Mouse (Mus musculus): ENCODE data around the gene Prps1l3.

Prps1l3 gene

DNA sequence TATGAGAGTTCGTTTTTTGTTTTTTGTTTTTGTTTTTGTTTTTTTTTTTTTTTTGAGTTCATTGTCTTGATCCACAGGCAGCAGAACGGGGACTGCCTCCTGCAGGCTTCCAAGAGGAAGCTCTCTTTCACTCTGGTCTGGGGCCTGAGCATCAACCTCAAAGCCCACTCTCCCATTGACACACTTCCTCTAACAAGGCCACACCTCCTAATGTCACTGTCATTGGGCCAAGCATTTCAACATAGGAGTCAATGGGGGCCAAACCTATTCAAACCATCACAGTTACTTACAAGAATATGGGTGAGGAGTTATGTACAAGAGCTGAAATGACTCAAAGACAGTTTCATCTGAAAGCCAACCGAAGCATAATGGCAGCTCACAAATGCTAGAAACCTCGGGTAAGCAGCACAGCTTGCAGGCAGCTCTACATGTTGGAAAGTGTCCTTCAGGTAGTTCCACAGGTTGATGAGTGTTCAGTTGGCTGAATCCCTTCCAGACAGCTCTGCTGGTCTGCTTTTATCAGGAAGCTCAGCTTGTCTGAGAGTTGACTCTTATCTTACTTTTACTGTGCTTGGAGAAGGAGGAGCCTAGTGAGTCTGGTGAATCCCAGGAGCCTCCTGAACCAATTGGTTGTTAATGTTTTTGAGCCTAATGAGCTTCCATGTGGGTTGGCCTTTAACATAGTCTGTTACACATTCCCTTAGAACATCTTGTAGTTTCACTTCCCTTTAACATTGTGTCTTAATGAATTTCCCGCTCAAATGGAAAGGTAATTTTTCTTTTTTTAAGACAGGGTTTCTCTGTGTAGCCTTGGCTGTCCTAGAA is 13.7 kb downstream of the Prps1l3 start:
- peak in 1 of 2 experiments; percentile 14 for DNase-seq

DNA sequence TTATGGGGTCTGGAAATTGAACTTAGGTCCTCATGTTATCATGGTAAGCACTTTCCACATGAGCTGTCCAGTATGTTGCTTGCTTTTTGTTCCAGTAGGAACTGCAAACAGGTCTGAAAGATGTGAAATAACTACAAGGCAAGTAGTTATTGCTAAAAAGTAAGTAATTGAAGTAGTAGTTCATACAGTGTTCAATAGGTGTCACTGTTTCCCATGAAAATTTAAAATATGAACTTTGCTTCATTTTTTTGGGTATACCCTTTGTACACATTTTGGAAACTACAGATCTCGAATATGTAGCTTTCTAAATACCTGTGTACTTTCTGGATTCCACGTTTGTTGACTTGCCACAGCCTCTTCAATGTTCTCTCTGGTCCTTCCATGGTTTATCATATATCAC is 28.4 kb downstream of the Prps1l3 start:
- DNase-seq: no peak

DNA sequence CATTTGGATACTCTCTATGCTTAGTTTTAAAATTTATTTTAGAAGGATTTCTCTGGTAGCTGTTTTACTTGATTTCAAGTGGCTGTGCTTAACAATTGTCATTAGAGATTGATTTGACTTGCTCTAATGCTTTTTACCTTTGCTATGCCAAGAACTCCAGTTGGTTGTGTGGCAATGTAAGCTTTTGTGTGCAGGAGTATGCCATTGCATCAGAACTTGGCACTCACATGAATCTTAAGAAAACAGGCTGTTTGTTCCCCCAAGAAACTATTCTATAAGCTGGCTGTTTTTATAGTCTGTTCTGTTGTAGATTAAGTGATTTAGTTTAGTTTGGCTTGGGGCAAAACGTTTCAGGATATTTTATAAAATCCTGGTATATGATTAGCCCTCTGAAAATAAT is 45.2 kb downstream of the Prps1l3 start:
- peak in 1 of 2 experiments; percentile 51 for DNase-seq

DNA sequence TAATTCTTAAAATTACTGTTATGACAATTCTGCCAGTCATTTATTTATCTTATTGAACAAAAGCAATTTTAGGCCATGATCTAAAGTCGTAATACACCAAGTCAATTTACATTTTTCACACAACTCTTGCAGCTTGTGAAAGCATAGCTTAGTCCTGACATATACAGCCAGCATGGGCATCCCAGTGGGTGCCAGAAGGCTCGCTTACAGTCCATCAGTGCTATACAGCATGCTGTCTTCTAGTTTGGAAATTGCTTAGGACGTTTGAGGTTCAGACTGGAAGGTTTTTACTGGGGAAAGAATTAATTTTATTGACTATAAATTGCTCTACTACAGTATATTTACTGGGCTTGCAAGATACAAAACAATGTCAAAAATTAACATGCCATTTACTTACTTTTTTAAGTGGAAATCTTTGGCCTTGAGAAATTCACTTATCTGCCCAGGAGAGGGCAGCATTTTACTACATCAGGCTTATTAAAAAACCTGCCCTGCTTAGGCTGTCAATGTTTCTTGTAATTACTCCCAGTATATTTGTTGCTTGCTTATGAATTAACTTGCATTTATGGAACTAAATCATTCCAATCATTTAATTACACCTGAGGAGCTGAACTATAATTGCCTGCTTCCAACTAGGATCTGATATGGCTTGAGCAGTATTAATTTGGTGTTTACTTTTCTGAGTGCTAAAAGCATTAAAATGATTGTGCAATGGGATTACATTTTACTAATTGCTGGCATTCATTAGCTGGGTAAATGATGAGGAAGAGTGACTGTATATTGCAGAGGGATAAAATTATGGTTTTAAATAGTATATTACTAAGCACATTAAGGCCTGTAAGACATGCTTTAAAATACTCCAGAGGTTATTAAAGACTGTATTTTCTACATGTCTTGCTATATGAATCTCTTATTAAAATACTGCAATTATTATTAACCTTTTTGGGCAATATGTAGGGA is 51.2 kb downstream of the Prps1l3 start:
- peak in 1 of 2 experiments; percentile 19 for DNase-seq

DNA sequence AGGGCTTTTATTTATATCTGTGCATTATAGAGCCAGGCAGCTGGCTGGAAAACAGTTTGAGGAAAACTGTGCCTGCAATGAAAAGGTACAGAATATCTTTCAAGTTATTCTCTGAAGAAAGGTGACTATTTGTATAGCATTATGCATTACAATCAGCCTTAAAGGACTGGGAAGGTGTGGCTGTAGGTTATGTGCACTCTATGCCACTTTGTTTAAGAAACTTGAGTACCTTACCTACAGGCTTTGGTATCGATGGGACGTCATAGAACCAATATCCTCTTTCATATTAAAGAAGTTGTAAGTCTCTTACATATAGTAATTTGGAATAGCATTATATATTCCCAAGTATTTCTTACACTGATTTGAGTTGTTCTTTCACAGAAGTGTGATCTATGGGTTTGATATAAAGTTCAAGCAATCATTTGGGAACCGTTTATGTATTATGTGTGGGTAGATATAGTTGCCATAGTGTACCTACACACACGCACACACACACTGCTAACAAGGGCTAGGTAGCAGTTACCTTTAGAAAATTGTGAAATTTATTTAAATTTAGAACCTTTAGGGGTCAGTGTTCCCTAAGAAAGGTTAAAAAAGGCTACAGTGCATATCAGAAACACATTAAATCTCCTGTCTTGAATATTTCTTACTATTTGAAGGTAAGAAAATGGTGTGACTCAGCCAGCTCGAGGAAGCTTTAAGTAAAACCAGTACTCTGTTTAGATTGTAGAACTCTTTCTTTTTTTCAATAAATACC is 55.3 kb downstream of the Prps1l3 start:
- no peak for DNase-seq
